Mouse (Mus musculus): ENCODE data around the gene Enox1. TPM values are rescaled to one million over a fixed set of nuclear protein-coding genes. Genes with fewer than 3 reads are reported as not detected.
A peak's percentile ranks its signal among the peaks of the same experiment; 100 is the strongest.

The Enox1 gene
- total RNA-seq, 2 experiments from 2014 or later: 59.2 to 70.2 TPM

- DNase-seq: no peak
These were observed 119.0 kb downstream of the Enox1 start for GRCm38 (mm10) chr14:77275607-77276006.

GRCm38 (mm10) chr14:77279143-77279542 lies 122.6 kb downstream of the Enox1 start:
- no peak for DNase-seq

GRCm38 (mm10) chr14:77280454-77280853 lies 123.9 kb downstream of the Enox1 start:
- DNase-seq: no peak

GRCm38 (mm10) chr14:77280893-77281292 lies 124.3 kb downstream of the Enox1 start:
- no peak for DNase-seq

- peak; percentile 36 to 45 for DNase-seq
These were observed 127.4 kb downstream of the Enox1 start for GRCm38 (mm10) chr14:77283939-77284338.

GRCm38 (mm10) chr14:77285453-77285852 lies 128.9 kb downstream of the Enox1 start:
- no peak for DNase-seq

- no peak for DNase-seq
These were observed 135.2 kb downstream of the Enox1 start for GRCm38 (mm10) chr14:77291756-77292155.

- no peak for DNase-seq
These were observed 140.5 kb downstream of the Enox1 start for GRCm38 (mm10) chr14:77297039-77297438.

GRCm38 (mm10) chr14:77298327-77298726 lies 141.8 kb downstream of the Enox1 start:
- DNase-seq: no peak

GRCm38 (mm10) chr14:77309571-77309970 lies 153.0 kb downstream of the Enox1 start:
- no peak for DNase-seq

- no peak for DNase-seq
These were observed 154.9 kb downstream of the Enox1 start for GRCm38 (mm10) chr14:77311456-77311855.

- no peak for DNase-seq
These were observed 162.8 kb downstream of the Enox1 start for GRCm38 (mm10) chr14:77319396-77319795.

GRCm38 (mm10) chr14:77324348-77324747 lies 167.8 kb downstream of the Enox1 start:
- no peak for DNase-seq

GRCm38 (mm10) chr14:77327693-77328092 lies 171.1 kb downstream of the Enox1 start:
- no peak for DNase-seq

- DNase-seq: no peak
These were observed 173.2 kb downstream of the Enox1 start for GRCm38 (mm10) chr14:77329791-77330190.

GRCm38 (mm10) chr14:77343662-77344340 lies 187.2 kb downstream of the Enox1 start:
- no peak for DNase-seq

- no peak for DNase-seq
These were observed 189.7 kb downstream of the Enox1 start for GRCm38 (mm10) chr14:77346296-77346695.

GRCm38 (mm10) chr14:77351803-77352352 lies 195.3 kb downstream of the Enox1 start:
- no peak for DNase-seq

GRCm38 (mm10) chr14:77362662-77363061 lies 206.1 kb downstream of the Enox1 start:
- DNase-seq: no peak

GRCm38 (mm10) chr14:77368411-77368810 lies 211.8 kb downstream of the Enox1 start:
- DNase-seq: no peak

- DNase-seq: no peak
These were observed 212.5 kb downstream of the Enox1 start for GRCm38 (mm10) chr14:77369070-77369469.

- DNase-seq: no peak
These were observed 214.0 kb downstream of the Enox1 start for GRCm38 (mm10) chr14:77370521-77370920.

- no peak for DNase-seq
These were observed 215.4 kb downstream of the Enox1 start for GRCm38 (mm10) chr14:77371977-77372376.

GRCm38 (mm10) chr14:77373119-77373518 lies 216.6 kb downstream of the Enox1 start:
- DNase-seq: no peak

Data from layer of hippocampus, postnatal 36 days (tissue).